Mouse (Mus musculus) kidney, adult 8-10 months (tissue): ENCODE data around the gene Zcchc7.
A peak's percentile ranks its signal among the peaks of the same experiment; 100 is the strongest.

Experiments used
- DNase-seq, 2 experiments: peaks; one replicate each; pipeline ENCODE4 v3.0.0; 2022

Gene Zcchc7

GRCm38 (mm10) chr4:44970056-44970455 lies 214.4 kb downstream of the Zcchc7 start:
- DNase-seq: no peak

DNA sequence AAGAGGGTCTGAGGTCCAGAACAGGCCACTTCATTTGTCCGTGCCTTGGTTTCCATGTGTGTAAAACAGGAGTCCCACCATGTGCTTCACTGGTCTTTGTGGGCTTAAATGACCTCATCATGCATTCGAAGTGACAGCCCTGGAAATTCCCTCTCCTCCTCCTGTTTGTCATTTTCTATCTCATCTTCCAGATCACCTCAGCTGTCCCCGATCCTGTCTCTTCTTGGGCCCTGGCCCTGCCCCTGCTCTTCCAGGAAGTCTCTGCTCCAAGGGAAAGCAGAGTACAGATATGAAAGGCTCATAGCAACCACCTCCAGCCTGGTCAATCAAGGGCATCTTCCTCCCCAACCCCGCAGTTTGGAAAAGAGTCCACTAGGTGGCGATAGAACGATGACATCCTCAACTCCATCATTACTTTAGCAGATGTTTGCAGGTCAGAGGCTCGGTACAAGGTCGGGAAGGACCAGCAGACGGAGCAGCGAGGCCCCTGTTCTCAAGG lies 215.0 kb downstream of the Zcchc7 start:
- peak in 1 of 2 experiments; percentile 74 for DNase-seq

DNA sequence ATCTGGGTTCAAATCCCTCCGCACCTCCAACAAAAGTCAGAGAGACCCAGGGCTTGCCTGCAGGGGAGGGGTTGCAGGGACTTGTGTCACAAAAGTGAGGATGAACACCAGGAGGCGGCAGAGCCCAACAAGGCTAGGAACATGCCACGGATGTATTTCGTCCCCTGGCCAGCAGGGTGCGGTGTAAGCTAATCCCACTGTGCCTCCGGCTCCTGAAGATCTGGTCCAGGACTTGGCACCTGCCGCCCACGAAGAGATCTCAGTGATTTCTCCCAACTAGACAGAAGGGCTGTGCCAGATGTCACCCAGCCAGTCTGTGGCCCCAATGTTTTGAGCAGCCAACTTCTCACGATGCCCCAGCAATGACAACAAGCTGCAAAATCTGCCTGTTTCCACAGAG lies 217.8 kb downstream of the Zcchc7 start:
- DNase-seq: peak; percentile 88 to 94

DNA sequence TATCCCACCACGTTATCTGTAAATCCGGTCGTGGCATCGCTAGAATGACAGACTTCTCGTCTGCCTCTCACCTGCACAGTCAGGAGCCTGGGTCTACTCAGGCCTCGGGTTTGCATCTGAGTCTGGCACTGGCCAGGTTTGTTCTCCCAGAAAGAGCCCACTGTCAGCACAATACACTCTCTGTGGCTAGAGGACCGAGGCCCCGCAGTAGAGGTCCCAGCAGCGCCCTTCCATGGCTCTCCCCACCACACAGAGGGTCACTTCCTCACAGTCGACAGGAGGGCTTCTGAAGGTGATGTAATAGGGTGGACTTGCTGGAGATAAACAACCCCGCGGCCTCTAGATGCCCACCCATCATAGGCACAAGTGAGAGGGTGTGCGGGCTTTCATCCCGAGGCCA lies 218.2 kb downstream of the Zcchc7 start:
- DNase-seq: no peak

DNA sequence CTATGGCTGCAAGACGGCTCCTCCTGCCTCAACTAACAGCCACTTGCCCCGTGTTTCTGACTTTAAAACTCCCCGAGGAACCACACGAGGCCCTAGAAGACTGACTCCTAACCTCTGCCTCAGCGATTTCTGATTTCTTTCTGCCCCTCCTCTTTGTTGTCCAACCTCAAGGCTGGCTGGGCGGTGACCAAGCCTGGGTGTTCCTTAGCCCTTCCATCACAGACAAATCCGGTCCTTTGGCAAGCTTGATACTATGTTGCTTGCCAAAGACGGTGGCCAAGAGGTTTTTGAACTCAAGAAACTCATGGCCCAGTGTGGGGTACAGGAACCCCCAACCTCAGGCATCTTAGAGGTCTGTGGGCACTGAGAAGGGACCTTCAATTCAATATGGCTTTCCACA lies 218.7 kb downstream of the Zcchc7 start:
- peak; percentile 50 to 62 for DNase-seq

DNA sequence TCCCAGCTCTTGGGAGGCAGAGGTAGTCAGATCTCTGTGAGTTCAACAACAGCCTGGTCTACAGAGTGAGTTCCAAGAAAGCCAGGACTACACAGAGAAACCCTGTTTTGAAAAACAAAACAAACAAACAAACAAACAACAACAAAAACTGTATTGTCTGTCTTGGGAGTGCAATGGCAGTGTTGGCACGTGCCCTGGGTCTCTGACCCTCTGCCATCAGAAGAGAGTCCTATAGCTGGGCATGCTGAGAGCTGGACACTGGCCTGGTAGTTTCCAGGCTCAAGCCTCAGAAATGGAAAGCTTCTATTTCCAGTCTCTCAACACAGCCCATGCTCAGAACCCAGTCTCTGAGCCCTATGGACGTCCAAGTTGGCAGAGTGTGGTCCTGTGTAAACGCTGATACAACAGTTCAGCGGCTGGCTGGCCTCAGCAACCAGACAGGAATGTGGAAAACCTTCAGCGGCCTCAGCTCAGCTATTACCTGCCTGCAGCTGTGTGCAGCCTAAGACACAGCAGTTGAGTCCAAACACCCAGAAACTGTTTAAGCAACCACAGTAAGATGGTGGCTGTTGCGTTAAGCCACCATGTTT lies 220.4 kb downstream of the Zcchc7 start:
- DNase-seq: peak in 1 of 2 experiments; percentile 43

DNA sequence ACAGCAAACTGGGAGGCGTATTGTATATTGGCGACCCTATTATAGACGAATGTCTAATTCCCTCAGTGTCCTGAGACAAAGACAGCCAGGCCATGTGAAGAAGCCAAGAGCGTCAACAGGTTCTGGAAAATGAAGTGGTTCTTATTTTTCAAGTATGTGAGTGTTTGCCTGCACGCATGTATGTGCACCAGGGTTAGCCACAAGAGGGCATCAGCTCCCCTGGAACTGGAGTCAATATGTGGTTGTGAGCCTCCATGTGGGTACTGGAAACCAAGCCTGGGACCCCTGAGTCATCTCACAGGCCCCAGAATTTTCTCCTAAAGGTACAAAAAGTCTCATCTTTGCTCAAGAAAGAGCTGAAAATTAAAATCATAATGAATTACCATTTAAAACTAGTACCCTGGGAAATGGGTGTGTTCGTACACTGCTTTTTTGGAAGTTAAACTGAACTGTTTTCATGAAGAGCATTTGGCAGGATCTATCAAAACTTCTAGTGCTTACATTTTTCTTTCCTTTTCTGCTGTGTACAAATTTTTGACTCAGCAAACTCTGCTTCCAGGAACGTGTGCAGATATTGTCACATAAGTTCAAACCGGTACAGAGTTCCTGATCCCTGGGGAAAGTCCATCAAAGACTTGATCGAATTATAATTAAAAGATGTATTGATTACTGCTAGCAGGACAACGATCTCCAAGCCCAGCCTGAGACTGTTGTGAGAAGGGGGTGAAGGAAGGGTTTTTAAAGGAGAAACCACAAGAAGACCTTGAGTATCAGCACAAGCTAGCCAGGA lies 221.4 kb downstream of the Zcchc7 start:
- no peak for DNase-seq

GRCm38 (mm10) chr4:44978175-44978574 lies 222.5 kb downstream of the Zcchc7 start:
- no peak for DNase-seq

GRCm38 (mm10) chr4:44979794-44980338 lies 224.2 kb downstream of the Zcchc7 start:
- DNase-seq: peak; percentile 67 to 81

GRCm38 (mm10) chr4:44981280-44981973 lies 225.8 kb downstream of the Zcchc7 start, which contains the start of gene Grhpr:
Gene Grhpr (plus strand): TSS chr4:44981395.
- peak; percentile 82 to 84 for DNase-seq
